Mouse (Mus musculus) embryonic facial prominence, embryonic 14.5 days (tissue): ENCODE results near the gene Psmd11. TPM values are rescaled to one million over a fixed set of nuclear protein-coding genes. Genes with fewer than 3 reads are reported as not detected.
"Not testable (repeated sequence)": the region's sequence is repeated elsewhere in the genome, so short reads cannot be mapped to it uniquely, and the experiment has no call there.

Experiments
- ATAC-seq: fragments of 200-750 bp; cut with Nextera tagmentation; 2 replicates; pipeline ENCODE4 v1.8.0; 2017; ENCODE audit warnings: low read depth, moderate number of reproducible peaks, moderate TSS enrichment
- DNase-seq: peaks from one replicate; pipeline ENCODE4 v3.0.0-alpha.2; 2015; ENCODE audit warnings: low spot score
- H3K27ac ChIP-seq: fragments of 300-500 bp; sonication (generic); replicated peaks from 2 replicates; pipeline ENCODE4 v1.5.1; 2014; ENCODE audit warnings: low read depth, mild to moderate bottlenecking, low read length, moderate library complexity
- H3K27me3 ChIP-seq: fragments of 300-500 bp; sonication (generic); replicated peaks from 2 replicates; pipeline ENCODE4 v1.6.1; 2014; ENCODE audit warnings: low read length; ENCODE audit not compliant: control insufficient read depth, insufficient read depth
- H3K36me3 ChIP-seq: fragments of 300-500 bp; sonication (generic); 2 replicates; pipeline ENCODE4 v1.6.1; 2014; ENCODE audit warnings: low read length, mixed read lengths; ENCODE audit not compliant: control insufficient read depth, insufficient read depth
- H3K4me1 ChIP-seq: fragments of 300-500 bp; sonication (generic); 2 replicates; pipeline ENCODE4 v1.6.1; 2014; ENCODE audit warnings: antibody characterized with exemption, low read length; ENCODE audit not compliant: control insufficient read depth, insufficient read depth
- H3K4me2 ChIP-seq: fragments of 300-500 bp; sonication (generic); 2 replicates; pipeline ENCODE4 v1.6.1; 2014; ENCODE audit warnings: low read depth, mild to moderate bottlenecking, low read length, moderate library complexity, mixed read lengths
- H3K4me3 ChIP-seq: fragments of 300-500 bp; sonication (generic); 2 replicates; pipeline ENCODE4 v1.5.1; 2014; ENCODE audit warnings: low read depth, mild to moderate bottlenecking, low read length
- H3K9ac ChIP-seq: fragments of 300-500 bp; sonication (generic); 2 replicates; pipeline ENCODE4 v1.6.1; 2014; ENCODE audit warnings: low read depth, mild to moderate bottlenecking, low read length, moderate library complexity, mixed read lengths
- H3K9me3 ChIP-seq: fragments of 300-500 bp; sonication (generic); 2 replicates; pipeline ENCODE4 v1.6.1; 2016; ENCODE audit warnings: low read length; ENCODE audit not compliant: control insufficient read depth
- WGBS: fragments of 180-500 bp; shearing (Covaris S2); extraction: QIAGEN DNeasy Blood & Tissue Kit; methylation state at CpG from one replicate; pipeline ENCODE4 v1.1.7; 2014; 5-methylcytosine and 5-hydroxymethylcytosine counted together
- polyA plus RNA-seq: library from polyadenylated mRNA; unstranded; fragments of >200 nt; fragmentation: Nextera tagmentation; extraction: Ambion mirVana; gene quantifications from 2 replicates; pipeline ENCODE4 v1.2.1, GENCODE M21; 2014

Psmd11 gene
- polyA plus RNA-seq, 1 experiment from 2014 or later: 264 TPM

DNA sequence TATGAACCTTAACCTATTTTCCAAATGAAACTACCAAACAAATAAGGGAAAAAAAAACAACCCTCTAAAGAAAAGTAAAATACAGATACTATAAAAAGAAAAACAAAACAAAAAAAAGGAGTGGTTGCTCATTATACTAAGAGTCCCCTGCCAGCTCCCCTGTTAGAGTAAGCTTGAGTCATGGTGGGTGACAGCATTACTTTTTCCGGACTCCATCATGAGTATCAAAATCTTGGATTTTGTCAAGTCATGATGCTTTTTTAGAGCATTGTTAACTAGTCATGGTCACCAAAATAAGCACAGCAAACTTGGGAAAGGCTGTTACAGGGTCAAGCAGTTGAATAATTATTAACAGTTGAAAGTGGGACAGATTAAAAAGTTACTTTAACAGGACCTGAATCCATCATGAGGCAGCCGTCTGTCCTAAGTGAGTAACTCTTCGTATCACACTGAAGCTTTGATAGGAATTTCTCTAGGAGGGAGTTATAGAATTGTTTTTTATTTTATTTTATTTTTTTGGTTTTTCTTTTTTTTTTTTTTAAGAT lies 2.0 kb downstream of the Psmd11 start:
- ATAC-seq (no peak), DNase-seq (no peak)
- Histone ChIP-seq H3K4me3 (no peak overlapping the region), H3K4me2 (no peak overlapping the region), H3K27me3 (no peaks in the 10 kb centered on the region), H3K9me3 (no peaks in the 10 kb centered on the region), H3K27ac (no peak overlapping the region), H3K4me1 (peaks cover 7% of the 10 kb centered on the region; the same call in 1 of the 2 replicates), H3K36me3 (peaks cover 30% of the 10 kb centered on the region), H3K9ac (no peak overlapping the region)
- WGBS: 90% methylated on average over 3 of the region's 3 CpGs

DNA sequence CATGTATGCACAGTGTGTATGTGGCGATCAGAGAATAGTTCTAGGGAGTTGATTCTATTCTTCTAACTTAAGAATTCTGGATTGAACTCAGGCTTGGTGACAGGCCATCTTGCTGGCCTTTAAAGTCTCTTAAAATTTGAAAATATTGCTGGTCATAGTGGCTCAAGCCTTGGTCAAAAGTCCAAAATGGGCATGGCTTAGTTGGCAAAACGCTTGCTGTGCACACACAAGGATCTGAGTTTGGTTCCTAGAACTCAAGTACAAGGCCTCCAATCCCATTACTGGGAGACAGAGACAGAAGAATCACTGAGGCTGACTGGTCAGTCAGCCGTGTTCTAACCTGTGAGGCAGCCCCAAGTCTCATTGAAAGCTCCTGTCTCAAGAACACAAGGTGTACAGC lies 18.5 kb downstream of the Psmd11 start:
- no peak for DNase-seq
- Histone ChIP-seq H3K9me3 (no peaks in the 10 kb centered on the region), H3K9ac (no peak overlapping the region), H3K27me3 (no peaks in the 10 kb centered on the region), H3K36me3 (peaks cover 75% of the 10 kb centered on the region), H3K4me3 (no peak overlapping the region), H3K27ac (no peak overlapping the region), H3K4me2 (no peak overlapping the region), H3K4me1 (no peaks in the 10 kb centered on the region)
- no peak for ATAC-seq
- 93% methylated on average over 3 of the region's 3 CpGs for WGBS

DNA sequence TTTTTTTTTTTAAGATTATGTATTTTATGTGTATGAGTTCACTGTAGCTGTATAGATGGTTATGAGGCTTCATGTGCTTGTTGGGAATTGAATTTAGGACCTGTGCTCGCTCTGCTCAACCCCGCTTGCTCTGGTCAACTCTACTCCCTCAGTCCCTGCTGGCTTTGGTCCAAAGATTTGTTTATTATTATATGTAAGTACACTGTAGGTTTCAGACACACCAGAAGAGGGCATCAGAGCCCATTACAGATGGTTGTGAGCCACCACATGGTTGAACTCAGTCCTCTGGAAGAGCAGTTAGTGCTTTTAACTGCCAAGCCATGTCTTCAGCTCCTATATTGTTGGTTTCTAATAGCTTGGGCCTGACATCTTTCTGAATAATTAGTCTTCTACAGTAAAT lies 21.4 kb downstream of the Psmd11 start:
- WGBS: 96% methylated on average over 2 of the region's 2 CpGs
- no peak overlapping the region for H3K4me2 ChIP-seq

DNA sequence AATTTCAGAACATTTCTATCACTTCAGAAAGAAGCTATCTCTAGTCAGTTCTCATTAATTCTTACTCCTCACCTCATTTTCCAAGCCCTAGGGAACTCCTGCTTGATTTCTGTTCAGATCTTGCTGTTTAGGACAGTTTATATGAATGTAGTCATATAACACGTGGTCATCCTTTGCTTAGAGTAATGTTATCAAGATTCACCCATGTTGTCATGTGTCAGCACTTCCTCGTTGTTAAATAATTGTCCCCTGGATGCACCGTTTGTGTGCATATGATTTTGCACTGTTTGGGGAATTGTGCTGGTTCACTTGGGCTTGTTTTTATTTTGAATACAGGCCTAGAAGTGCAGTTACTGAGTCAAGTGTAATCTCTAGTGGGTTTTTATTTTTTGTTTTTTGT lies 23.8 kb downstream of the Psmd11 start:
- Histone ChIP-seq H3K9me3 (no peaks in the 10 kb centered on the region), H3K27me3 (no peaks in the 10 kb centered on the region), H3K9ac (no peak overlapping the region), H3K27ac (no peak overlapping the region), H3K36me3 (peaks cover 71% of the 10 kb centered on the region), H3K4me3 (no peak overlapping the region), H3K4me1 (no peaks in the 10 kb centered on the region), H3K4me2 (no peak overlapping the region)
- 92% methylated on average over 3 of the region's 3 CpGs for WGBS
- no peak for DNase-seq
- ATAC-seq: no peak

More for the DNA sequence above, 21.4 kb downstream of the Psmd11 start:
- H3K27me3 ChIP-seq: no peaks in the 10 kb centered on the region
- no peaks in the 10 kb centered on the region for H3K9me3 ChIP-seq
- no peak overlapping the region for H3K27ac ChIP-seq
- H3K36me3 ChIP-seq: peaks cover 77% of the 10 kb centered on the region
- ATAC-seq (no peak), DNase-seq (no peak)
- H3K4me1 ChIP-seq: no peaks in the 10 kb centered on the region
- H3K4me3 ChIP-seq: no peak overlapping the region
- no peak overlapping the region for H3K9ac ChIP-seq

DNA sequence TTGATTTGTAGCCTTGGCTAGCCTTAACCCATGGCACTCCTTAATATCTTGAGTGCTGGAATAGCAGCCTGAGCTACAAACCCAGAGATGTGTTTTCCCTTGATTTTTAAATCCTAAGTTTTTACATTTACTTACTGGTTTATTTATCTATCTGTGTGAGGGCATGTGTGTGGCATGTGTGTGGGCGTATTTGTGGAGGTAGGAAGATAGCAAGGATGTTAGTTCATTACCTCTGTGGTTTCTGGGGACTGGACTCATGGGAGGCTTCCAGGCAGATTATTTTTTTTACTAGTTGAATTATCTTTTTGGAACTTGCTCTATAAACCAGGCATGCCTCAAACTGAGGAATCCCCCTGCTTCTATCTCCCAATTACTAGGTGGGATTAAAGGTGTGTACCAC lies 24.8 kb downstream of the Psmd11 start:
- Histone ChIP-seq H3K9me3 (no peaks in the 10 kb centered on the region), H3K9ac (no peak overlapping the region), H3K4me3 (no peak overlapping the region), H3K4me1 (no peaks in the 10 kb centered on the region), H3K4me2 (no peak overlapping the region), H3K36me3 (peaks cover 75% of the 10 kb centered on the region), H3K27ac (no peak overlapping the region), H3K27me3 (no peaks in the 10 kb centered on the region)
- WGBS: 96% methylated on average over 1 of the region's 1 CpGs
- no peak for ATAC-seq
- DNase-seq: no peak

DNA sequence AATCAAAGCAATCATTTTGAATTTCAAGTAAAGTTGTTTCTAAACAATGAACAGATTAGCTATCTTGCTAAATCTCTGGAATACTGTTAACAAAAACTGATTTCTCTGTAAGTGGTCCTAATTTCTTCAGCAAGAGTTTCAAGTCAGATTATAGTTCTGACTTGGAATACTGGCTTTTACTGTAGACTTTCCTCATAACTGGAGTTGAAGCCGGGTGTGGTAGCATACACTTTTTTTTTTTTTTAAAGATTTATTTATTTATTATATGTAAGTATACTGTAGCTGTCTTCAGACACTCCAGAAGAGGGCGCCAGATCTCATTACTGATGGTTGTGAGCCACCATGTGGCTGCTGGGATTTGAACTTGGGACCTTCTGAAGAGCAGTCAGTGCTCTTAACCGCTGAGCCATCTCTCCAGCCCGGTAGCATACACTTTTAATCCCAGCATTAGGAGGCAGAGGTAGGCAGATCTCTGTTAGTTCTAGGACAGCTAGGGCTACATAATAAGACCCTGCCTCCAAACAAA lies 35.3 kb downstream of the Psmd11 start:
- H3K36me3 ChIP-seq: peaks cover 92% of the 10 kb centered on the region
- H3K4me1 ChIP-seq: not testable (repeated sequence)

DNA sequence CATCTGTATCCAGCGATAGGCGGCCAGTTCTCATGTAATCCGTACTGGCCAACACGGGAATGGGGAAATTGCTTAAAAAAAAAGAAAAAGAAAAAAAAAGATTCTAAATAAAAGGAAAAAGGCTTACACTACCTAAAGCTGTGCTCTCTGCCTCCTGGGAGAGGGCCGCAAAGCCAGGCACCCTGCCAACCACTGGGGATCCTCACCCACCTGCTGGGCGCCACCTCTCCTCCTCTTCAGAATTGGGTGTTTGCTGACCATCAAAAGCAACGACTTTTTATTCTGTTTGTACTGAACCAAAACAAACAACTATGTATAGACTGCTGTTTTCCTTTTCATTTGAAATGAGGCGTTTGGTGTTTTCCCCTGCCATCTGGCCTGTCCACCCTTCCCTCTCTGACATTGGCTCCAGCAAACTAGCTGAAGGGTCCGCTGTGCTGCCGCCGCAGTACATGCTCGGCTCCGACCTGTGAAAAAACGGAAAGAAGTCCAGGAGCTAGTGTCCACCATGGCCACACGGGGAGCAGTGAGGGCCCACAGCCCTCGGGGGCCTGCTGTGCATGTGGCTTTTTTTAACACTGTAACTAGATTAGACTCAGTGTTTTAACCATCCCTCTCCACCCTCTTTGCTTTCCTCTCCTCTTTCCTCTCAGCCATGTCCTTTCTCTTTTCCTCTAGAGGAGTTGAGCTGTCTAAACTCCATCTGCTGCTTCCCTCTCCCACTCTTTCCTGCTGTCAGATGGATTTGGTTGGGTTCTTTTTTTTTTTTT lies 43.6 kb downstream of the Psmd11 start:
- DNase-seq (no peak), ATAC-seq (no peak)
- H3K27ac ChIP-seq: no peak overlapping the region
- 78% methylated on average over 16 of the region's 16 CpGs for WGBS
- H3K4me1 ChIP-seq: no peaks in the 10 kb centered on the region
- no peak overlapping the region for H3K4me3 ChIP-seq
- H3K4me2 ChIP-seq: no peak overlapping the region
- H3K9me3 ChIP-seq: no peaks in the 10 kb centered on the region
- H3K9ac ChIP-seq: no peak overlapping the region
- peaks cover 69% of the 10 kb centered on the region for H3K36me3 ChIP-seq
- H3K27me3 ChIP-seq: no peaks in the 10 kb centered on the region

More for the DNA sequence above, 35.3 kb downstream of the Psmd11 start:
- 90% methylated on average over 4 of the region's 4 CpGs for WGBS
- H3K4me3 ChIP-seq, H3K27me3 ChIP-seq, H3K4me2 ChIP-seq, ATAC-seq, DNase-seq, H3K27ac ChIP-seq, H3K9me3 ChIP-seq, H3K9ac ChIP-seq: not testable (repeated sequence)

DNA sequence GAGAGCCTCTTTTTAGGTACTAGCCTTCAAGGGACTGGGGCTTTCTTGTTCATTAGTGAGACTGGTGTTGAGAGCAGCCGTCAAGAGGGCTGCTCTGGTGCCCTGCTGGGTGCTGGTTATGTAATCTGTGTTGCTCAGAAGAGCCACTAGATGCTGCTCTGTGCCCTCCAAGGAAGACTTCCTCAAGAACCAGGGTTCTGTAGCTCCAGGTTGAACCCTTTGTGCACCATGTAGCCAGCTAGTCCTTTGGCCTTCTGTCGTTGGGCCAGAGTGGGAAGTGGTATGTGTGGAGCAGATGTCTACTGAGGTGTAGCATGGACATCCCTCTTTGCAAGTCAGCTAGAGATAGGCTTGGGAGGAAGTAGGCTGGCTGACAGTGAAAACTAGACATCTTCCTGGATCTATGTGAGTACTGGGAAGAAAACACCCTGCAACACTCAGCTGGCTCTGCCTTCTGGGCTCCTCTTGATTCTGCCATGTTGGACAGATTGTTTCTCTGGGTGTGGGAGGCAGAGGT lies 45.8 kb downstream of the Psmd11 start:
- Histone ChIP-seq H3K9ac (no peak overlapping the region), H3K9me3 (no peaks in the 10 kb centered on the region), H3K27ac (no peak overlapping the region), H3K4me3 (no peak overlapping the region), H3K27me3 (no peaks in the 10 kb centered on the region), H3K4me2 (no peak overlapping the region), H3K4me1 (peaks cover 15% of the 10 kb centered on the region), H3K36me3 (peaks cover 52% of the 10 kb centered on the region)
- ATAC-seq: no peak
- DNase-seq: no peak
- WGBS: 64% methylated on average over 2 of the region's 2 CpGs
